Mouse (Mus musculus) G1E (cell line): ENCODE measurements at regions not wholly inside any gene's neighbourhood (a gene's known extent, or its start where the extent isn't known, plus 50 kb on each side); places are given as distances from the start of the nearest gene placed in this dataset.

Experiments
- ATAC-seq: 2 replicates; pipeline ENCODE4 v1.8.0; 2016; ENCODE audit warnings: mild to moderate bottlenecking; ENCODE audit not compliant: insufficient number of reproducible peaks, poor library complexity, low FRiP score, severe bottlenecking; ENCODE audit errors: extremely low read depth
- DNase-seq: peaks from one replicate; pipeline ENCODE4 v3.0.0; 2012; ENCODE audit warnings: low spot score
- H3K27me3 ChIP-seq: 2 replicates; pipeline ENCODE4 v1.6.1; 2012; ENCODE audit warnings: mild to moderate bottlenecking, low read length, inconsistent platforms; ENCODE audit not compliant: insufficient read depth
- H3K36me3 ChIP-seq: replicated peaks from 2 replicates; pipeline ENCODE3; 2012; ENCODE audit warnings: mild to moderate bottlenecking, inconsistent platforms
- H3K4me1 ChIP-seq: 2 replicates; pipeline ENCODE4 v1.6.1; 2012; ENCODE audit warnings: low read depth, low read length, inconsistent platforms, mixed read lengths; ENCODE audit not compliant: insufficient read depth
- H3K4me3 ChIP-seq: 2 replicates; pipeline ENCODE4 v1.5.1; 2012; ENCODE audit warnings: low read depth, mild to moderate bottlenecking, inconsistent platforms, low read length, moderate library complexity, mixed read lengths
- H3K9me3 ChIP-seq: replicated peaks from 2 replicates; pipeline ENCODE4 v1.6.1; 2012; ENCODE audit warnings: inconsistent platforms
- CTCF ChIP-seq: IDR thresholded peaks from 2 replicates; pipeline ENCODE4 v1.5.1; 2012; ENCODE audit warnings: low read depth, low read length, inconsistent platforms, mixed read lengths
- GATA1 ChIP-seq: IDR thresholded peaks from 2 replicates; pipeline ENCODE4 v1.6.1; 2012; ENCODE audit warnings: borderline replicate concordance, low read length, inconsistent platforms, mixed read lengths
- GATA2 ChIP-seq: IDR thresholded peaks from 2 replicates; pipeline ENCODE4 v1.6.1; 2012; ENCODE audit warnings: low read depth, low read length, inconsistent platforms, borderline replicate concordance
- POLR2AphosphoS5 ChIP-seq: IDR thresholded peaks from 2 replicates; pipeline ENCODE4 v1.6.1; 2012; ENCODE audit warnings: low read depth, low read length, inconsistent platforms; ENCODE audit not compliant: insufficient replicate concordance
- TAL1 ChIP-seq: conservative IDR thresholded peaks from 2 replicates; pipeline ENCODE4 v1.6.1; 2012; ENCODE audit warnings: low read depth, low read length, inconsistent platforms, mixed read lengths

- TF ChIP-seq GATA2 (no peak), GATA1 (no peak), POLR2AphosphoS5 (no peak)
- no peaks in the 10 kb centered on the region for H3K4me1 ChIP-seq
- no peak for DNase-seq
Observed at GRCm38 (mm10) chr11:23140429-23141099, 115.3 kb upstream of the Xpo1 start.

GRCm38 (mm10) chr11:23141100-23141837 is 114.6 kb upstream of the Xpo1 start:
- Histone ChIP-seq H3K9me3 (no peaks in the 10 kb centered on the region), H3K36me3 (no peaks in the 10 kb centered on the region), H3K4me1 (no peaks in the 10 kb centered on the region), H3K27me3 (peaks cover 23% of the 10 kb centered on the region), H3K4me3 (no peak overlapping the region)
- TF ChIP-seq CTCF (no peak), GATA2 (no peak), TAL1 (no peak)
- ATAC-seq = no peak
- no peak for DNase-seq

More at GRCm38 (mm10) chr11:23140429-23141099, 115.3 kb upstream of the Xpo1 start:
- H3K9me3 ChIP-seq = no peaks in the 10 kb centered on the region
- no peak for ATAC-seq
- peaks cover 23% of the 10 kb centered on the region for H3K27me3 ChIP-seq
- H3K36me3 ChIP-seq = no peaks in the 10 kb centered on the region
- no peak overlapping the region for H3K4me3 ChIP-seq

GRCm38 (mm10) chr11:23148048-23148596 is 107.7 kb upstream of the Xpo1 start:
- Histone ChIP-seq H3K4me3 (no peak overlapping the region), H3K9me3 (no peaks in the 10 kb centered on the region), H3K36me3 (no peaks in the 10 kb centered on the region), H3K4me1 (peaks cover 20% of the 10 kb centered on the region), H3K27me3 (peaks cover 11% of the 10 kb centered on the region)
- TF ChIP-seq GATA2 = no peak
- TF ChIP-seq GATA1 = no peak
- no peak for TF ChIP-seq TAL1
- TF ChIP-seq CTCF = no peak
- no peak for TF ChIP-seq POLR2AphosphoS5
- DNase-seq = no peak
- no peak for ATAC-seq

GRCm38 (mm10) chr11:23149556-23150244 is 106.1 kb upstream of the Xpo1 start:
- DNase-seq (peak; percentile 21), ATAC-seq (0 out of 2 replicates have a peak, but pooled peaks have one; percentile 15)
- no peak overlapping the region for H3K4me3 ChIP-seq
- H3K9me3 ChIP-seq = no peaks in the 10 kb centered on the region
- peaks cover 20% of the 10 kb centered on the region for H3K4me1 ChIP-seq
- H3K36me3 ChIP-seq = no peaks in the 10 kb centered on the region
- TF ChIP-seq GATA2 (no peak), CTCF (peak; percentile 35; the same call in 1 of the 2 replicates)
- H3K27me3 ChIP-seq = peaks cover 7% of the 10 kb centered on the region; the same call in 1 of the 2 replicates

- Histone ChIP-seq H3K36me3 (no peaks in the 10 kb centered on the region), H3K27me3 (no peaks in the 10 kb centered on the region), H3K4me3 (no peak overlapping the region), H3K4me1 (peaks cover 19% of the 10 kb centered on the region), H3K9me3 (no peaks in the 10 kb centered on the region)
- TF ChIP-seq TAL1 (no peak), CTCF (no peak), GATA1 (no peak), GATA2 (no peak), POLR2AphosphoS5 (no peak)
- no peak for DNase-seq
- ATAC-seq = no peak
Observed at GRCm38 (mm10) chr11:23154851-23155250, 101.0 kb upstream of the Xpo1 start.

- H3K4me3 ChIP-seq = peak overlapping the region; percentile 47; the same call in 1 of the 2 replicates
- no peaks in the 10 kb centered on the region for H3K36me3 ChIP-seq
- H3K4me1 ChIP-seq = peaks cover 52% of the 10 kb centered on the region
- DNase-seq (peak; percentile 11), ATAC-seq (peak; percentile 22; the same call in 1 of the 2 replicates)
- H3K9me3 ChIP-seq = no peaks in the 10 kb centered on the region
- no peaks in the 10 kb centered on the region for H3K27me3 ChIP-seq
- TF ChIP-seq GATA2 = no peak
- no peak for TF ChIP-seq CTCF
- no peak for TF ChIP-seq TAL1
- no peak for TF ChIP-seq POLR2AphosphoS5
- no peak for TF ChIP-seq GATA1
Observed at GRCm38 (mm10) chr11:23168546-23169218, 87.2 kb upstream of the Xpo1 start.
